Comparison of ENCODE assay signal across 8 mouse cellular contexts in the genomic region with DNA sequence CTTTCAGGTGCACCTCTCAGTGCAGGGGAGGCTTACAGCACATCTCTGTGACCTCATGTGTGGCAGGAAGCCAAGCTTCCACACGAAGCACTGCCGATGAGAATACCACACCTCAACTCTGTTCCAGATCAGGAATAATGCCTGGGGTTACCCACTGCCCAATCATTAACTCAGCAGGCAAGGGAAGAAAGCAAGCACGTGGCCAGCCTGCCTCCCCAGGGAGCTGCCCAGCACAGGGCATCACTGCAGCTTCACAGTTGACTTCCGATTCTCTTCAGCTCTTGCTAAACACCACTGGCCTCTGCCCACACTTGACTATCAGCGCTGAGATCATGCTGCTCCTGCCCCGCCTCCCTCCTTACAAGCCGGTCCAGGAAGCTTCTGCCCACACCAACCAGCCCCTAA. TPM values are rescaled to one million over a fixed set of nuclear protein-coding genes. Genes with fewer than 3 reads are reported as not detected.
DNase-seq lines count a peak whose midpoint lies in the region; ATAC-seq lines count a peak whose summit lies in the region.

No protein-coding gene starts in this region.

- DNase-seq in cerebellum, postnatal 4 days (ENCODE audit: low spot score in 2 of 2), result no peak
- DNase-seq in CD4-positive helper T cell, adult 2 months (ENCODE audit: low read depth, low spot score), result peak; percentile 75
- peak; percentile 55 to 58 for DNase-seq in cerebellum, adult 18-20 months
- DNase-seq in heart, adult 8-10 months (ENCODE audit: low spot score), result peak; percentile 38
- peak; percentile 79 for DNase-seq in kidney, adult 18-20 months
- DNase-seq in retina, embryonic 14.5 days (ENCODE audit: low spot score), result peak; percentile 37

- no peak overlapping the region for H3K9ac ChIP-seq in lung, embryonic 15.5 days

- H3K27me3 ChIP-seq in lung, embryonic 15.5 days, result no peaks in the 10 kb centered on the region

- peaks cover 32% of the 10 kb centered on the region for H3K4me1 ChIP-seq in lung, embryonic 15.5 days

- H3K36me3 ChIP-seq in lung, embryonic 15.5 days, result no peaks in the 10 kb centered on the region

- peak overlapping the region; percentile 21 for H3K4me2 ChIP-seq in lung, embryonic 15.5 days

- WGBS in lung, embryonic 15.5 days, result 15% methylated on average over 7 of the region's 7 CpGs

- H3K9me3 ChIP-seq in lung, embryonic 15.5 days, result no peaks in the 10 kb centered on the region

- no peak overlapping the region for H3K4me3 ChIP-seq in lung, embryonic 15.5 days

- H3K27ac ChIP-seq in lung, embryonic 15.5 days, result peak overlapping the region; percentile 27; the same call in 1 of the 2 replicates

- ATAC-seq in cerebellum, adult (ENCODE audit: insufficient number of reproducible peaks, low FRiP score, low TSS enrichment), result 0 out of 2 replicates have a peak, but pooled peaks have one; percentile 31
- ATAC-seq in lung, embryonic 15.5 days (ENCODE audit: borderline replicate concordance, extremely low read depth, low FRiP score, low TSS enrichment), result peak; percentile 69; the same call in 1 of the 2 replicates

RNA-seq across cellular contexts. Expression of a gene that starts 7.6 kb away (rescaled TPM):
- 10 to 100 TPM; 24.8 to 30.3 (median 28.6) TPM for total RNA-seq in heart, adult 8-10 months (2022)
- 28.6 and 30.1 TPM in 2 replicates for polyA plus RNA-seq in lung, embryonic 15.5 days (2015; fragmentation: Nextera tagmentation; extraction: Ambion mirVana)

Comparison
In these comparisons a context has a peak if more than half of its experiments do, and no peak if none do; other contexts are left out.
1. DNase-seq: peak in CD4-positive helper T cell, adult 2 months (single experiment), cerebellum, adult 18-20 months (2 of 2), heart, adult 8-10 months (single experiment), kidney, adult 18-20 months (single experiment) and retina, embryonic 14.5 days (single experiment); none in cerebellum, postnatal 4 days (0 of 2).